Mouse (Mus musculus) frontal cortex, postnatal 10 days (tissue): Measurements from ENCODE around the gene H1f0.

ENCODE experiments used
- DNase-seq, 2 experiments: peaks; one replicate each; pipeline ENCODE4 v3.0.0; 2022; ENCODE audit warnings: low spot score in 2 of 2, mixed read lengths in 1 of 2

The H1f0 gene

DNA sequence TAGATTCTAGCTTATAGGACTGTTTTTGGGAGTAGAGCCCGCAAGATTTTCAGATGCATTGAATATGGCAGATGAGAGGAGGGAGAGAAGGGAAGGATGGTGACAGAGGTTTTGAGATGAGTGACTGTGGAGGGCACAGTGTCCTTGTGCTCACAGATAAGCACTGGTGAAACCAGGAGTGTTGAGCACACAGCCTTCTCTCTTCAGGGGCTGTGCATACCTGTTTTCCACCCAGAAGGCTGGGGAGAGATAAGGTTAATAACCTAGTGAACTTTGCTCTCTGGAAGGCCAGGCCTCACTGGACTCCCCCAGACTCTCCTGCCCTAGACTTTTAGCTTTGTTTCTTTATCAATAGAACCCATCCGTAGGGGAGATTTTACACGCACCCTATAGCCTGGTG lies 40.2 kb downstream of the H1f0 start:
- no peak for DNase-seq

DNA sequence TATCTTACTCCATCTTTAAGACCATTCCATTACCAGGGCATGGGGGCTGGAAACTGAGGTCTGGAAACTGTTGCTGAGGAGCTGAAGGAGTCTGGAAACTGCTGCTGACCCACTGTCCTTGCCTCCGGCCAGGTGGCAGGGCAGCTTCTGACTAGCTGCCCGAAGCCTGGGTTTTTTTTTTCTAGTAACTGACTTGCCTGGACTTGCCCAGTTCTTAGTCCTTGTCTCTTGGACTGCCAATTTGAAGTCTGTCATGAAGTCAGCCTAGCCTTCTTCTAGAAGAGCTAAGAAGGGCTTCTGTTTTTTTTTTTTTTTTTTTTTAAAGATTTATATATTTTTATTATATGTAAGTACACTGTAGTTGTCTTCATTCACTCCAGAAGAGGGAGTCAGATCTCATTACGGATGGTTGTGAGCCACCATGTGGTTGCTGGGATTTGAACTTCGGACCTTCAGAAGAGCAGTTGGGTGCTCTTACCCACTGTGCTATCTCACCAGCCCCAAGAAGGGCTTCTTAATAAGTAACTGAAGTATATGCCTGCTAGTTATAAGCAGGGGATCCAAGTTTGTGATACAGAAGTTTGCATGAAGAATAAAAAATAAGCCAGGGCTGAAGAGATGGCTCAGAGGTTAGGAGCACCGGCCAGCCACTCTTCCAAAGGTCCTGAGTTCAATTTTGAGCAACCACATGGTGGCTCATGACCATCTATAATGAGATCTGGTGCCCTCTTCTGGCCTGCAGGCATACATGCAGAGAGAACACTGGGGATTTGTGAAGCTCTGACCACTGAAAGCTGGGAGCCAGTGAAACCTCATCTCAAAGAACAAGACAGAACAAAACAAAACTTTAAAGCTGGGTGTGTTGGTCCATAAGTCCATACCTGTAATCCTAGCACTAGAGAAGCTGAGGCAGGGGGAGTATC lies 43.1 kb downstream of the H1f0 start:
- DNase-seq: no peak

DNA sequence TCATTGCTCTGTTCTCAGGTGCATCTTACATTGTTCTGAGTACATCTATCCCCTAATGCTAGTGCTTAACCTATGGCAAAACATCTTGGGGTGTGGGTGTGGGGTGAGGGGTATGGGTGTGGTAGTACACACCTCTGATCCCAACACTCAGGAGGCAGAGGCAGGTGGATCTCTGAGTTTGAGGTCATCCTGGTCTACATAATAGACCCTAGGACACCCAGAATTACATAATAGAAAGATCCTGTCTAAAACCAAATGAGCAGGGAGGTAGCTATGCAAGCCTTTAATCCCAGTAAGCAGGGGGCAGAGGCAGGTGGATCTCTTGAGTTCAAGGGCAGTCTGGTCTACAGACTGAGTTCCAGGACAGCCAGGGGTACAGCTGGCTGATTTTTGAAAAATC lies 45.5 kb downstream of the H1f0 start:
- DNase-seq: no peak

DNA sequence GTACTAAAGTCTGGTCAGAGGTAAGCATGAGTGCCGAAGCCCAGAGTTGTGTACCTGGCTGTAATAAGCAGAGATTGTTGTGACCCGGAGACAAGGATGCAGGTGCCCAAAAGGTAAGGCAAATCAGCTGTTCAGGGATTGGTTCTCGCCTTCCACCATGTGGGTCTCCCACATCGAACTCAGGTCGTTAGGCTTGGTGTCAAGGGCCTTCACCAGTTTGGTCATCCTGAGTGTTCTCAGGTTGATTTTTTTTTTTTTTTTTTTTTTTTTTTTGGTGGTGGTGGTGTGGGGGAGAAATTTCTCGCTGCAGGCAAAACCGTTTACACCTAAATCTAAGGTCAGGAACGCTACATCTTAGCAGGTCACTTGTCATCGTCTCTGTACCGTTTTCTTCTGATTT lies 46.2 kb downstream of the H1f0 start:
- no peak for DNase-seq

DNA sequence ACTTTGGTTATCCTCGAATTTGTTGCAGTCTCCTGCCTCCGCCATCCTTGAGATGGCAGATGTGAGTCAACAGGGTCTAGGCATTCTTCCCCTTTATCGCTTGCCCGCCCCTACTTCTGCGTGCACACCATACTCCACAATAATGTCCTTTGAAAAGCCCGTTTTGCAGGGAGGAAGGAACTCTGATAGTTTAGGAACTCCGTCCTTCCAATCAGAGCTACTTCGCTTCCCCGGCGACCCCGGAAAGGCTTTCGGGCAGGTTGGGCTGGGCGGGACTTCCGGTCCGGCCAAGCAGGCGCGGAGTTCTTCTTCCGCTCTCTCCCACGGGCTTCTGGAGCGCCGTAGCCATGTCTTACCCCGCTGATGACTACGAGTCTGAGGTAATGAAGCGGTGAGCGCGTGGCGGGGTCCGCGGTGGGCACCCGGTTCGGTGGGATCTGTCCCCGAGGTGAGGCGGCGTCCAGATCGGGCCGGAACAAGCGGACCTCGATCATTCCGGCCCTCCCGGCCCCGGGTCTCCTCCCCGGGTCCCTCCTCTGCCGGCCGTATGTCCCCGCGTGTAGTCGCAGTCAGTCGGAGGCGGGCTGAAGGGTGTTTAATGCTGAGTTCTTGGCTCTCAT lies 46.8 kb downstream of the H1f0 start, which contains the start of gene Eif3l:
Gene Eif3l (plus strand): TSS at position 267 of the 620 bp plus-strand sequence.
- peak; percentile 71 to 85 for DNase-seq

DNA sequence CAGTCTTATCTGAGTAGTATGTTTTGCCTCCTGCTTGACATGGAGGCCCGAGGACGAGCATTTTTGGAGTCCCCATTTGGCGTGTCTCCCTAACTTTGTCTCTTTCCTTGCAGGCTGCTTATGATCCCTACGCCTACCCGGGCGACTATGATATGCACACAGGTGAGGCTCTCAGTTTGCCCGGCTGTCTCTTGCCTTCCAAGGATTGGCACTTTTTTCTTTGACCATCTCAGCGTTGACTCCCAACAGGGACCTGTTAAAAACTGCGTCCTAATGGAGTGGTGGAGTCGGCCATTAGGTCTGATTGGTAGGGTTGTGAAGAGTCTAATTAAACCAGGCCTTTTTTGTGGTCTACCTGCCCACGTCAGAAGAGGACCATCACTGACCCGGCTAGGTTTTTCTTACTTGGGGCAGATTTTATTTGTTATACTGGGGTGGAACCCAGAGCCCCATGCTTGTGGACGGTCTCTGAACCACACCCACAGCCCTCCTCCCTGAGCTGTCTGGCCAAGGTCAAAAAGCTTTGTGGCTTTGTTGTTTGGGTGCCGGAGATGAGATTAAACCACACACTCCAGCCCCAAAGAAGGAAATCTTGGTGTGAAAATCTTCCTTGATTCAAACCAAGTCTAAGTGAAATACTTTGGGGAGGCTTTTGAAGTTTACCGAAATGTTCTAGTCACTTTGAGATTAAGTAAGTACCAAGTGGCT lies 47.6 kb downstream of the H1f0 start:
- DNase-seq: no peak

DNA sequence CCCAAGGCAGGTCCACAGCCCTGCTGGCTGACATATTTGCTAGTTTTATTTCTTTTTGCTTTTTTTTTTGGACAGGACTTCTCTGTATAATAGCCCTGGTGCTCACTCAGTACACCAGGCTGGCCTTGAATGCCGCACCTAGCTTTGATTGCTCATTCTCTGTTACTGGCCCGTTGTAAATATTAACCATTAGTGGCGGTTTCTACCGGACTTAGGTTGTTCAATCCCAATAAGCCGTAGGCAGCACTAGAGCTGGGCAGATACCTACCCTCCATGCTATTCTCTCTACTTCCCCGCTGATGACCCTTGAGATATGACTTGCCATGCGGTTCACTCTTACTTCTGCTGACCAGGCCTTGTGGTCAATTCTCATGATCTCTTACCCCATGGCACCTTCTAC lies 51.3 kb downstream of the H1f0 start:
- no peak for DNase-seq
